Mouse (Mus musculus) thymus, postnatal 0 days (tissue): ENCODE results near the gene Rbmy. TPM values are rescaled to one million over a fixed set of nuclear protein-coding genes. Genes with fewer than 3 reads are reported as not detected.
"Not testable (repeated sequence)": the region's sequence is repeated elsewhere in the genome, so short reads cannot be mapped to it uniquely, and the experiment has no call there.

ENCODE experiments used
- DNase-seq: peaks from one replicate; pipeline ENCODE4 v3.0.0-alpha.2; 2015; ENCODE audit warnings: low spot score
- polyA plus RNA-seq: library from polyadenylated mRNA; unstranded; fragments of >200 nt; fragmentation: Nextera tagmentation; extraction: Ambion mirVana; gene quantifications from 2 replicates; pipeline ENCODE4 v1.2.1, GENCODE M21; 2015

Gene Rbmy
- not detected in 2 replicates for polyA plus RNA-seq

- not testable (repeated sequence) for DNase-seq
Measured at GRCm38 (mm10) chrY:2830380-2830779, at the start of gene Rbmy, which contains the start of gene Gm10256. TSS of gene Rbmy (plus strand) at chrY:2830680. TSS of gene Gm10256 (plus strand) at chrY:2830699.

GRCm38 (mm10) chrY:2796105-2796504 lies 34.4 kb upstream of the Rbmy start, which contains the start of gene Gm4064:
TSS of gene Gm4064 (minus strand) at chrY:2796205.
- DNase-seq: not testable (repeated sequence)

Other genes starting within 250 kb of the Rbmy start
- gene H2al2c, start 231.6 kb upstream of the Rbmy start, polyA plus RNA-seq: not detected in 2 replicates
- gene Sry, start 167.0 kb upstream of the Rbmy start, polyA plus RNA-seq: not detected in 2 replicates
- gene H2al2b, start 110.0 kb upstream of the Rbmy start, polyA plus RNA-seq: not detected in 2 replicates
- gene Gm4064, start 34.5 kb upstream of the Rbmy start, polyA plus RNA-seq: not detected in 2 replicates
- gene Gm10256, start within 50 bp of the Rbmy start, polyA plus RNA-seq: not detected in 2 replicates
- gene Gm10352, start 70.3 kb downstream of the Rbmy start, polyA plus RNA-seq: not detected in 2 replicates
- gene Gm29289, start 101.9 kb downstream of the Rbmy start, polyA plus RNA-seq: not detected in 2 replicates